Mouse (Mus musculus) fat pad, adult 2 months (tissue): Measurements from ENCODE around the gene Cfdp1.

Experiments
- DNase-seq: peaks from one replicate; pipeline ENCODE4 v3.0.0-alpha.2; 2011; ENCODE audit warnings: low read depth, low spot score; ENCODE audit errors: extremely low read depth

The Cfdp1 gene

GRCm38 (mm10) chr8:111720115-111720544 is 134.0 kb downstream of the Cfdp1 start:
- no peak for DNase-seq

GRCm38 (mm10) chr8:111718937-111719336 is 135.2 kb downstream of the Cfdp1 start:
- DNase-seq: no peak
